ENCODE assay signal across 8 mouse cellular contexts in genomic region chr16:26581913-26582376, GRCm38 (mm10). TPM values are rescaled to one million over a fixed set of nuclear protein-coding genes. Genes with fewer than 3 reads are reported as not detected.
DNase-seq lines count a peak whose midpoint lies in the region; ATAC-seq lines count a peak whose summit lies in the region.

No protein-coding gene starts in this region.

- no peaks in the 10 kb centered on the region for H3K9me3 ChIP-seq in hindbrain, embryonic 13.5 days
- H3K9me3 ChIP-seq in liver, embryonic 16.5 days (replicated peaks; ENCODE audit: control insufficient read depth, low read length), result no peaks in the 10 kb centered on the region

- peak; percentile 76 for ATAC-seq in frontal cortex, adult (ENCODE audit: low TSS enrichment)
- ATAC-seq in hindbrain, embryonic 13.5 days (ENCODE audit: low FRiP score), result peak; percentile 65
- ATAC-seq in liver, embryonic 16.5 days (ENCODE audit: low read depth), result peak; percentile 35; the same call in 1 of the 2 replicates

- no peak overlapping the region for H3K27ac ChIP-seq in hindbrain, embryonic 13.5 days
- 0 out of 2 replicates have a peak overlapping the region, but pooled peaks have one; percentile 24 for H3K27ac ChIP-seq in liver, embryonic 16.5 days (ENCODE audit: low read length)

- peak overlapping the region; percentile 61 for H3K4me3 ChIP-seq in hindbrain, embryonic 13.5 days
- H3K4me3 ChIP-seq in liver, embryonic 16.5 days (ENCODE audit: low read depth, low read length), result peak overlapping the region; percentile 75

- peaks cover 7% of the 10 kb centered on the region; the same call in 1 of the 2 replicates for H3K27me3 ChIP-seq in hindbrain, embryonic 13.5 days
- H3K27me3 ChIP-seq in liver, embryonic 16.5 days (ENCODE audit: control insufficient read depth, insufficient read depth, low read depth, low read length), result no peaks in the 10 kb centered on the region

- H3K36me3 ChIP-seq in hindbrain, embryonic 13.5 days, result no peaks in the 10 kb centered on the region
- H3K36me3 ChIP-seq in liver, embryonic 16.5 days (ENCODE audit: control insufficient read depth, insufficient read depth), result no peaks in the 10 kb centered on the region

- under 1% methylated on average over 16 of the region's 16 CpGs for WGBS in hindbrain, embryonic 13.5 days
- WGBS in liver, embryonic 16.5 days (ENCODE audit: insufficient replicate concordance), result 2% methylated on average over 16 of the region's 16 CpGs

- H3K4me1 ChIP-seq in hindbrain, embryonic 13.5 days (replicated peaks), result peaks cover 15% of the 10 kb centered on the region; the same call in 1 of the 2 replicates
- no peaks in the 10 kb centered on the region; the same call in 1 of the 2 replicates for H3K4me1 ChIP-seq in liver, embryonic 16.5 days (ENCODE audit: control insufficient read depth, low read depth, low read length)

- peak overlapping the region; percentile 77 for H3K4me2 ChIP-seq in hindbrain, embryonic 13.5 days
- peak overlapping the region; percentile 80 for H3K4me2 ChIP-seq in liver, embryonic 16.5 days (ENCODE audit: low read depth, low read length)

- DNase-seq in frontal cortex, postnatal 25 days (ENCODE audit: low spot score in 2 of 2), result no peak
- peak; percentile 66 for DNase-seq in 3T3-L1 (ENCODE audit: low read depth, low spot score)
- peak; percentile 48 for DNase-seq in embryo, embryonic 11 days
- DNase-seq in skeletal muscle tissue, adult 2 months (ENCODE audit: low read depth, low spot score), result peak; percentile 10
- no peak for DNase-seq in spleen, postnatal 36 days (ENCODE audit: low spot score in 2 of 2)

- peak overlapping the region; percentile 71 for H3K9ac ChIP-seq in hindbrain, embryonic 13.5 days
- peak overlapping the region; percentile 73 for H3K9ac ChIP-seq in liver, embryonic 16.5 days (ENCODE audit: low read depth, low read length)

RNA-seq across cellular contexts. Expression of gene Il1rap, which starts 0.4 kb away (rescaled TPM):
- polyA plus RNA-seq in hindbrain, embryonic 13.5 days (2015; fragmentation: Nextera tagmentation; extraction: Ambion mirVana), result 7.8 and 7.9 TPM in 2 replicates
- polyA plus RNA-seq in liver, embryonic 16.5 days (2015; fragmentation: Nextera tagmentation; extraction: Ambion mirVana), result 2.5 and 2.7 TPM in 2 replicates

RNA-seq across cellular contexts. Expression of gene Tmem207, which starts 55.4 kb away (rescaled TPM):
- 0.14 and 0.16 TPM in 2 replicates for polyA plus RNA-seq in hindbrain, embryonic 13.5 days (2015; fragmentation: Nextera tagmentation; extraction: Ambion mirVana)
- polyA plus RNA-seq in liver, embryonic 16.5 days (2015; fragmentation: Nextera tagmentation; extraction: Ambion mirVana), result not detected in 2 replicates

Comparison
In these comparisons a context has a peak if more than half of its experiments do, and no peak if none do; other contexts are left out.
1. DNase-seq: peak in 3T3-L1 (single experiment), embryo, embryonic 11 days (single experiment) and skeletal muscle tissue, adult 2 months (single experiment); none in frontal cortex, postnatal 25 days (0 of 2) and spleen, postnatal 36 days (0 of 2).
2. Peak in every context shown above with its lines, with median percentiles within 50 percentile points of each other: ATAC-seq.